Mouse (Mus musculus): ENCODE data around the gene Gm42417.

- TF ChIP-seq CTCF (IDR thresholded peaks at IDR 0.05; ENCODE audit: low read depth) = no peak
- TF ChIP-seq EP300 (optimal IDR thresholded peaks at IDR 0.05) = no peak
Measured at GRCm38 (mm10) chr1:36563197-36563596, 24.0 kb upstream of the Gm42417 start.
